In genomic region chr5:117108731-117109130, GRCm38 (mm10) we compare ENCODE assay signal across 30 mouse cellular contexts.
"Had no signal": no experiment of that assay in that cellular context is flagged by ENCODE, and none has a peak within 500 bp of the region (broad histone marks: within the 10 kb centered on the region; RNA-seq: fewer than 3 reads in every experiment).

No protein-coding gene starts in this region.

- H3K4me1 ChIP-seq: heart, embryonic 12.5 days; heart, embryonic 13.5 days; heart, embryonic 15.5 days; hindbrain, embryonic 10.5 days; hindbrain, embryonic 12.5 days; intestine, embryonic 15.5 days; kidney, embryonic 15.5 days had no signal

- DNase-seq: heart, postnatal 10 days; heart, postnatal 14 days; heart, postnatal 36 days; heart, postnatal 4 days; kidney, adult 11 months; kidney, adult 18-20 months; kidney, adult 2 months; kidney, adult 8-10 months; kidney, adult 9 months; kidney, postnatal 10 days; kidney, postnatal 14 days; kidney, postnatal 25 days; kidney, postnatal 36 days; kidney, postnatal 4 days; layer of hippocampus, adult 9-11 months; layer of hippocampus, postnatal 36 days had no signal

- H3K4me3 ChIP-seq: heart, embryonic 12.5 days; heart, embryonic 13.5 days; heart, embryonic 15.5 days; hindbrain, embryonic 10.5 days; hindbrain, embryonic 12.5 days; hindbrain, embryonic 13.5 days; hindbrain, embryonic 15.5 days; intestine, embryonic 15.5 days; kidney, embryonic 15.5 days; layer of hippocampus, adult 2 months; left cerebral cortex, adult 2 months had no signal

- H3K27me3 ChIP-seq: heart, embryonic 12.5 days; heart, embryonic 13.5 days; heart, embryonic 15.5 days; hindbrain, embryonic 12.5 days; hindbrain, embryonic 13.5 days; hindbrain, embryonic 15.5 days; intestine, embryonic 15.5 days; kidney, embryonic 15.5 days had no signal

- H3K27ac ChIP-seq: heart, embryonic 13.5 days; heart, embryonic 15.5 days; hindbrain, embryonic 10.5 days; hindbrain, embryonic 12.5 days; hindbrain, embryonic 13.5 days; hindbrain, embryonic 14.5 days; hindbrain, embryonic 15.5 days; hindbrain, postnatal 0 days; intestine, embryonic 15.5 days; kidney, embryonic 15.5 days; kidney, postnatal 0 days; layer of hippocampus, adult 2 months; left cerebral cortex, adult 2 months had no signal
